Mouse (Mus musculus): ENCODE measurements at regions not wholly inside any gene's neighbourhood (a gene's known extent, or its start where the extent isn't known, plus 50 kb on each side); places are given as distances from the start of the nearest gene placed in this dataset.
"Not testable (repeated sequence)": the region's sequence is repeated elsewhere in the genome, so short reads cannot be mapped to it uniquely, and the experiment has no call there.

DNA sequence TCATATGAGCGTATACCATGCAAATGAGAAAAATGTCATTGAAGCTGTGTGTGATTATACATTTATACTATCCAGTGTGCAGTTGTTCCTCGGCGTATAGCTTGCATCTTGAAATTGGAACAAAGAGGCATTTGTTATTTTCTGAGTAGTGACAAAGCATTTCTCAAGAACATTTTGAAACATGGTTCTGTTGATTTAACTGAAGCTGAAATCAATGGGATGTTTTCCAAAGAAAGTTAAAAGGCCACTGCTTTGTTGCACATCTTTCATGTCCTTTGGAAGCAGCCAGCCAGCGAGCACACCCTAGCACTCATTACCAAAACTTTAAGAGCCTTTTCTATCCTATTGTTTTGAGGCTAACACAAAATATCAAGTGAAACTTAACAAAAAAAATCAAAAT is 594.1 kb upstream of the Klhl29 start:
- DNase-seq = no peak
- 90% methylated on average over 4 of the region's 4 CpGs for WGBS
- Histone ChIP-seq H3K36me3 (ENCODE audit: control insufficient read depth, insufficient read depth, low read length) (no peaks in the 10 kb centered on the region), H3K27ac (ENCODE audit: insufficient read depth, low read depth, low read length) (no peak overlapping the region), H3K4me3 (ENCODE audit: insufficient read depth, low read depth, low read length) (no peak overlapping the region), H3K27me3 (replicated peaks; ENCODE audit: control insufficient read depth, insufficient read depth, low read length) (no peaks in the 10 kb centered on the region), H3K4me1 (ENCODE audit: control insufficient read depth, insufficient read depth, low read length) (no peaks in the 10 kb centered on the region)
- no peak for TF ChIP-seq POLR2A (IDR thresholded peaks at IDR 0.05; ENCODE audit: low read depth, low read length)
- TF ChIP-seq CTCF (conservative IDR thresholded peaks at IDR 0.05; ENCODE audit: insufficient read depth, insufficient read length, low read depth, low read length) = no peak

DNA sequence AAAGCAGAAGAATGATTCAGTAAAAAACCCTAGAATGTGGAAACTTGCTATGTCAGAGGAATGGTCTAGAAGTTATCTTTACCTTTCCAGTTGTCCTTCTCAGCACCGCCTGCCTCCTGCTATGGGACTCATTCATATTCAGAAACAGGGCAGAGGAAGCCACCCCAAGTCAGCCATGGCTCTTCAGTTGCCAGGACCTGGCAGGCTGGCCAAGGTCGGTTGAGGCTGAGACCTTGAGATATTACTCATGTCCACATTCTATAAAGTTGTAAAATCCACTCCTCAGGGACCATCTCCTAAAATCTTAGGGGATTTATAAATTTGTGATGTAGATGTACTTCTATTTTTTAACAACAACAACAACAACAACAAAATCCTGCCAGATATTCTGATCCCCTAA is 580.7 kb upstream of the Klhl29 start:
- no peaks in the 10 kb centered on the region for H3K36me3 ChIP-seq (ENCODE audit: control insufficient read depth, insufficient read depth, low read length)
- DNase-seq = no peak
- no peaks in the 10 kb centered on the region for H3K27me3 ChIP-seq (replicated peaks; ENCODE audit: control insufficient read depth, insufficient read depth, low read length)
- no peak overlapping the region for H3K4me3 ChIP-seq (ENCODE audit: insufficient read depth, low read depth, low read length)
- no peaks in the 10 kb centered on the region for H3K4me1 ChIP-seq (ENCODE audit: control insufficient read depth, insufficient read depth, low read length)
- 66% methylated on average over 2 of the region's 2 CpGs for WGBS
- H3K27ac ChIP-seq (ENCODE audit: insufficient read depth, low read depth, low read length) = no peak overlapping the region
- TF ChIP-seq POLR2A (IDR thresholded peaks at IDR 0.05; ENCODE audit: low read depth, low read length) = no peak
- TF ChIP-seq CTCF (conservative IDR thresholded peaks at IDR 0.05; ENCODE audit: insufficient read depth, insufficient read length, low read depth, low read length) = no peak

DNA sequence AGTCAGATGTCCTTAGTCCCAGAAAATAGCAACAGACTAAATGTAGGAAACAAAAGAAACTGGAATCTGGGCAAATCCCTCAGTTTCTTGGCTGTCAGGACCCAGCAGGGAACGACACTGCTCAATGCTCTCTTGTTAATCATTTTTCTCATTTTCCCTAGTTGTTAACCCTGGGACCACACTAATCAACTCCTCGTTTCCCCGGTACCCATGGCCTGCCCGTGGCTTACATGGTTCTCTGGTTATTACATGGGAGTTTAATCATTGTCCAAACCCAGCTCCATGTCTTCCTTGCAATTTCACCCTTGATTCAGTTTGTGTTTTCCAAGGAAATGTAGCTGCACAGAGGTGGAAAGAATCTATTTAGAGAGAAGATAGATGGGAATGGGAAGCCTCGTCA is 580.1 kb upstream of the Klhl29 start:
- DNase-seq = peak; percentile 45
- no peaks in the 10 kb centered on the region for H3K27me3 ChIP-seq (replicated peaks; ENCODE audit: control insufficient read depth, insufficient read depth, low read length)
- WGBS = 35% methylated on average over 5 of the region's 5 CpGs
- TF ChIP-seq CTCF (conservative IDR thresholded peaks at IDR 0.05; ENCODE audit: insufficient read depth, insufficient read length, low read depth, low read length) (no peak), POLR2A (IDR thresholded peaks at IDR 0.05; ENCODE audit: low read depth, low read length) (no peak)
- no peak overlapping the region for H3K27ac ChIP-seq (ENCODE audit: insufficient read depth, low read depth, low read length)
- no peaks in the 10 kb centered on the region for H3K4me1 ChIP-seq (ENCODE audit: control insufficient read depth, insufficient read depth, low read length)
- no peaks in the 10 kb centered on the region for H3K36me3 ChIP-seq (ENCODE audit: control insufficient read depth, insufficient read depth, low read length)
- no peak overlapping the region for H3K4me3 ChIP-seq (ENCODE audit: insufficient read depth, low read depth, low read length)

DNA sequence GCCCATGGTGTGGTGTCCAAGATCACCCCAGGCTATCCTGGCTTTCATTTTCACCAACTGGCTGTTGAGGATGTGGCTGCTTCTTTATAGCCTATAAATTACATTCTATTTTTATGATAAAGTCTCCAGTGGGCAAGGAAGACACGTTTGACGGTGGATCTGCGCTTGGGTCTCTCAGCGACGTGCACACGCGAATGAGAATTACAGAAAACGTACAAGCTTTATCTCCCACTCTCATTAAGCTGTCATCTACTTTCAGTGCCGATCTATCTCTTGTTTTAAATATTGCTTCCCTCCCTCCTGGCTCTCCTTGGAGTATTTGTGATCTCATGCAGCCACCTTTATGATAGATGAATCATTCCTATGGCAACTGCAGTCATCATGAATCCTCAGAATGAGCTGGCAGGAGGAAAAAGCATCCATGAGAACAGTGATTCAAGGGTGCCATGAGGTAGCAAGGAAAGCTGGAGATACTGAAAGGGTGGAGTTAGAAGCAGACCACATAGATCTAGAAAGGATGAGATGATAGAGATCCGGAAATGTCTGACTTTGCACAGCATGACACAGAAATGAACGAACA is 568.0 kb upstream of the Klhl29 start:
- no peak overlapping the region for H3K4me3 ChIP-seq (ENCODE audit: insufficient read depth, low read depth, low read length)
- TF ChIP-seq POLR2A (IDR thresholded peaks at IDR 0.05; ENCODE audit: low read depth, low read length) = no peak
- TF ChIP-seq CTCF (conservative IDR thresholded peaks at IDR 0.05; ENCODE audit: insufficient read depth, insufficient read length, low read depth, low read length) = no peak
- no peaks in the 10 kb centered on the region for H3K27me3 ChIP-seq (replicated peaks; ENCODE audit: control insufficient read depth, insufficient read depth, low read length)
- DNase-seq = no peak
- no peaks in the 10 kb centered on the region for H3K4me1 ChIP-seq (ENCODE audit: control insufficient read depth, insufficient read depth, low read length)
- no peaks in the 10 kb centered on the region for H3K36me3 ChIP-seq (ENCODE audit: control insufficient read depth, insufficient read depth, low read length)
- WGBS = 87% methylated on average over 11 of the region's 11 CpGs
- H3K27ac ChIP-seq (ENCODE audit: insufficient read depth, low read depth, low read length) = no peak overlapping the region

DNA sequence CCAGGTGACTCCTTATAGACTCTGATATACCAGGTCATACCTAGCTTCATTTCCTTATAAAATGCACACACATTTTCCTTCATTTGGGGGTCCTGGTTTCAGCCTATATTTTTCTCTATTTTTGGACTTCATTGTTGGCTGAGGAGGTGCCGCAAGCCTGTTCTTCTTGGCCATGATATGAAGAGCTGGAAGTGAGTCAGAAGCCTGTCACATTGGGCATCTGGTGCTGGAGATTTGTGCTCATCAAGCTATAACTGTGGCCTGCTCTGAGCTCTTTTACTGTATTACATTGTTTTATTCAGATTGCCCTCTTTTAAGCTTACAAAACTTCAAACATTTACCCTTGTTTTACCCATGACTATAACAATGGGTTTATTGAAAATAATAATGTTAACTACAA is 545.8 kb upstream of the Klhl29 start:
- DNase-seq = no peak
- H3K4me3 ChIP-seq (ENCODE audit: insufficient read depth, low read depth, low read length) = no peak overlapping the region
- no peaks in the 10 kb centered on the region for H3K4me1 ChIP-seq (ENCODE audit: control insufficient read depth, insufficient read depth, low read length)
- H3K36me3 ChIP-seq (ENCODE audit: control insufficient read depth, insufficient read depth, low read length) = no peaks in the 10 kb centered on the region
- TF ChIP-seq POLR2A (IDR thresholded peaks at IDR 0.05; ENCODE audit: low read depth, low read length) = no peak
- no peak for TF ChIP-seq CTCF (conservative IDR thresholded peaks at IDR 0.05; ENCODE audit: insufficient read depth, insufficient read length, low read depth, low read length)
- WGBS = 97% methylated on average over 1 of the region's 1 CpGs
- no peaks in the 10 kb centered on the region for H3K27me3 ChIP-seq (replicated peaks; ENCODE audit: control insufficient read depth, insufficient read depth, low read length)
- no peak overlapping the region for H3K27ac ChIP-seq (ENCODE audit: insufficient read depth, low read depth, low read length)

DNA sequence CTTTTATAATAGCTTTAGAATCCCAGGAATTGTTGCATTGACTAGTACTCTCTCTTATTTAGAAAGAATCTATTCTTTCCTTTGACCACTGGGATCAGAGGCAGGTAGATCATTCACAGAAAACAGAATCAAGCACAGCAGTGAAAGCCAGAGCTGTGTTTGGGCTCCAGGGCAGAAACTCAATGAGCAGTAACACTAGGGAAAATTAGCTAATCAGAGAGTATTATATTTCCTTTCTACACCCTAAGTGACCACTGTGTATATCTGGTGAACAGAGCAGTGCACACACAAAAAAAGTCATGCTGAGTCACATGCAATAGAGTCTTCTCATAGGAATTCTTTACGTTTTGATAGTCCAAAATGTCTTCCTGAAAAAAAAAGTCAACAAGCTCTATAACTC is 542.5 kb upstream of the Klhl29 start:
- DNase-seq = peak; percentile 25
- Histone ChIP-seq H3K4me3 (ENCODE audit: insufficient read depth, low read depth, low read length) (no peak overlapping the region), H3K27ac (ENCODE audit: insufficient read depth, low read depth, low read length) (no peak overlapping the region), H3K36me3 (ENCODE audit: control insufficient read depth, insufficient read depth, low read length) (no peaks in the 10 kb centered on the region), H3K4me1 (ENCODE audit: control insufficient read depth, insufficient read depth, low read length) (no peaks in the 10 kb centered on the region), H3K27me3 (replicated peaks; ENCODE audit: control insufficient read depth, insufficient read depth, low read length) (no peaks in the 10 kb centered on the region)
- WGBS = 30% methylated on average over 1 of the region's 1 CpGs
- TF ChIP-seq POLR2A (IDR thresholded peaks at IDR 0.05; ENCODE audit: low read depth, low read length) (no peak), CTCF (conservative IDR thresholded peaks at IDR 0.05; ENCODE audit: insufficient read depth, insufficient read length, low read depth, low read length) (no peak)

DNA sequence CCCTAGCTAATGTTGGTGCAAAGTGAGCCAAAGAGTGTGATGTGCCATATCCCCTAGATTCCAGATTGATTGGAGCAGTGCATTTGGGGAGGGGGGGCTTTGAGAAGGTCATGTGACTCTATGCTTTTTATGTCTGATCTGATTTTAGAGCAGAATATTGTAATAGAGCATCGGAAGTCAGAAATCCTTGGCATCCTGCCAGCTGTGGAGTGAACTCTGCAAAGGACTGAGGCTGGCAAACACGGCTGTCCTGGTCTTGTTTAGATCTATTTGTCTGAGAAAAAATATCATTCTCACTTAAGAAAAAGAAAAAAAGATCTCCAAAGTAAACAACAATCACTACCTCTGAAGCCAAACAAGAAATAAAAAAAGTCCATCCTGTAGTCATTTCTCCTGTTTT is 530.8 kb upstream of the Klhl29 start:
- Histone ChIP-seq H3K27me3 (replicated peaks; ENCODE audit: control insufficient read depth, insufficient read depth, low read length) (no peaks in the 10 kb centered on the region), H3K36me3 (ENCODE audit: control insufficient read depth, insufficient read depth, low read length) (no peaks in the 10 kb centered on the region), H3K27ac (ENCODE audit: insufficient read depth, low read depth, low read length) (no peak overlapping the region), H3K4me1 (ENCODE audit: control insufficient read depth, insufficient read depth, low read length) (no peaks in the 10 kb centered on the region), H3K4me3 (ENCODE audit: insufficient read depth, low read depth, low read length) (no peak overlapping the region)
- no peak for DNase-seq
- no peak for TF ChIP-seq CTCF (conservative IDR thresholded peaks at IDR 0.05; ENCODE audit: insufficient read depth, insufficient read length, low read depth, low read length)
- no peak for TF ChIP-seq POLR2A (IDR thresholded peaks at IDR 0.05; ENCODE audit: low read depth, low read length)
- 55% methylated on average over 2 of the region's 2 CpGs for WGBS

DNA sequence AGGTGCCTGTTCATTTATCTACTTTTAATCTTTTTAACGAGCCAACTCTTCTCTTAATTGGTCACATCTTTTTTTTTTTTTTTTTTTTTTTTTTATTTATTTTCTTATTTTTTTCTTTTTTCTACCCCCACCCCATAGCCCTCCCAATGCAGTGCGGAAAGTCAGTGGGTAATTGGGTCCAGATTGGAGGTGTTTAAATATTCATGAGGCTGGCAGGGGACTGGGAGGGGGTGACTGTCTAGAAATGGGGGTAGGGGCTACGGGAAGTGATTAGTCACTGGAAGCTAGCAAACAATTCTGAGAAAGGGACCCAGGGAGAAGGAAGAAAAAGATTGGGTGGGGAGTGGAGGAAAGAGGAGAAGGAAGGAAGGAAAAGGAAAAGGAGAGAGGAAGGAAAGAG is 516.3 kb upstream of the Klhl29 start:
- 72% methylated on average over 2 of the region's 3 CpGs for whole genome bisulfite sequencing

More for the DNA sequence above, 516.3 kb upstream of the Klhl29 start:
- H3K36me3 ChIP-seq (ENCODE audit: control insufficient read depth, insufficient read depth, low read length); H3K4me3 ChIP-seq (ENCODE audit: insufficient read depth, low read depth, low read length); H3K27me3 ChIP-seq (replicated peaks; ENCODE audit: control insufficient read depth, insufficient read depth, low read length); DNase-seq; H3K27ac ChIP-seq (ENCODE audit: insufficient read depth, low read depth, low read length); H3K4me1 ChIP-seq (ENCODE audit: control insufficient read depth, insufficient read depth, low read length): not testable (repeated sequence)
